Mouse (Mus musculus) testis, adult 2 months (tissue): ENCODE data around the gene Tprkb.

Experiments used
- CTCF ChIP-seq: fragments of 200-500 bp; IDR thresholded peaks from 2 replicates; pipeline ENCODE4 v1.5.1; 2012; ENCODE audit warnings: low read depth, mild to moderate bottlenecking, inconsistent platforms, low read length, moderate library complexity; ENCODE audit not compliant: control insufficient read depth, insufficient read depth, insufficient replicate concordance
- POLR2A ChIP-seq: fragments of 200-500 bp; IDR thresholded peaks from 2 replicates; pipeline ENCODE4 v1.6.1; 2012; ENCODE audit warnings: low read depth, mild to moderate bottlenecking, inconsistent platforms, low read length, moderate library complexity; ENCODE audit not compliant: control insufficient read depth

GRCm38 (mm10) chr6:85926709-85927108, 15.0 kb downstream of the Tprkb start:
- TF ChIP-seq CTCF (no peak), POLR2A (no peak)
